Mouse (Mus musculus) heart, postnatal 0 days (tissue): Measurements from ENCODE around the gene Knl1. TPM values are rescaled to one million over a fixed set of nuclear protein-coding genes. Genes with fewer than 3 reads are reported as not detected.
A peak's percentile ranks its signal among the peaks of the same experiment; 100 is the strongest.

Experiments used
- ATAC-seq: fragments of 200-750 bp; cut with Nextera tagmentation; 2 replicates; pipeline ENCODE4 v1.8.0; 2017; ENCODE audit warnings: low read depth, moderate number of reproducible peaks, moderate library complexity; ENCODE audit not compliant: insufficient read depth
- DNase-seq: peaks from one replicate; pipeline ENCODE4 v3.0.0-alpha.2; 2016; ENCODE audit warnings: low spot score
- H3K27ac ChIP-seq: fragments of 300-500 bp; sonication (generic); 2 replicates; pipeline ENCODE4 v1.5.1; 2014; ENCODE audit warnings: low read depth, mild to moderate bottlenecking
- H3K27me3 ChIP-seq: fragments of 300-500 bp; sonication (generic); 2 replicates; pipeline ENCODE4 v1.6.1; 2014; ENCODE audit warnings: low read length, mixed read lengths; ENCODE audit not compliant: control insufficient read depth, insufficient read depth
- H3K36me3 ChIP-seq: fragments of 300-500 bp; sonication (generic); replicated peaks from 2 replicates; pipeline ENCODE4 v1.6.1; 2014; ENCODE audit warnings: low read length, mixed read lengths; ENCODE audit not compliant: control insufficient read depth, insufficient read depth
- H3K4me1 ChIP-seq: fragments of 300-500 bp; sonication (generic); 2 replicates; pipeline ENCODE4 v1.6.1; 2014; ENCODE audit warnings: antibody characterized with exemption; ENCODE audit not compliant: control insufficient read depth, insufficient read depth
- H3K4me2 ChIP-seq: fragments of 300-500 bp; sonication (generic); 2 replicates; pipeline ENCODE4 v1.6.1; 2014; ENCODE audit warnings: low read depth, mild to moderate bottlenecking, low read length, moderate library complexity
- H3K4me3 ChIP-seq: fragments of 300-500 bp; sonication (generic); 2 replicates; pipeline ENCODE4 v1.5.1; 2014; ENCODE audit warnings: low read depth, low read length
- H3K9ac ChIP-seq: fragments of 300-500 bp; sonication (generic); replicated peaks from 2 replicates; pipeline ENCODE4 v1.6.1; 2014; ENCODE audit warnings: low read depth, low read length, mixed read lengths
- H3K9me3 ChIP-seq: fragments of 300-500 bp; sonication (generic); replicated peaks from 2 replicates; pipeline ENCODE4 v1.6.1; 2016; ENCODE audit warnings: low read length; ENCODE audit not compliant: control insufficient read depth
- CTCF ChIP-seq: IDR thresholded peaks from 2 replicates; pipeline ENCODE4 v1.5.1; 2016; ENCODE audit warnings: antibody characterized with exemption, control low read depth, low read depth
- EP300 ChIP-seq: IDR thresholded peaks from 2 replicates; pipeline ENCODE4 v1.6.1; 2016; ENCODE audit warnings: antibody characterized with exemption, low read depth
- WGBS: fragments of 180-500 bp; shearing (Covaris S2); extraction: QIAGEN DNeasy Blood & Tissue Kit; methylation state at CpG from one replicate; pipeline ENCODE4 v1.1.7; 2014; 5-methylcytosine and 5-hydroxymethylcytosine counted together
- polyA plus RNA-seq: library from polyadenylated mRNA; unstranded; fragments of >200 nt; fragmentation: Nextera tagmentation; extraction: Ambion mirVana; gene quantifications from 2 replicates; pipeline ENCODE4 v1.2.1, GENCODE M21; 2015
- total RNA-seq: library from RNA; depleted of rRNA; stranded (reverse); fragments of >200 nt; gene quantifications from 2 replicates; pipeline ENCODE4 v1.2.3, GENCODE M21; 2014; ENCODE audit warnings: low replicate concordance

Gene Knl1
- total and polyA plus RNA-seq, 2 experiments from 2014 or later = 14.5 to 50.5 TPM

DNA sequence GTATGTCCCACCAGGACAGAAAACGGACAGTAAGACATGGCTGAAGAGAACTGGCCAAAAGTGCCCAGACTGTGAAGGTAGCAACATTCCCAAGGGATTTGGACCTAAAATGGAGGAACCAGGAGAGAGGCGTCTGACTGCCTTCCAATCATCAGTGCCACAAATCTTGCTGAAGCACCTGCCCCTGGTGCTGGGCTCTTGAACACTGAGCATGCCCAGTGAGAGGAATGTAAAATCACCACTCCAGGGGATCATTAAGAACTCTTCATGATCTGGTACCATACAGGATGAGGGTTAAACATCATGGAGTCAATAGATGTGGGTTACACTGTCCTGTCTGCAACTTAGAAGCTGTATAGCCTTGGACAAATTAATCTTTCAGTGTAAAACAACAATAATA is 1.8 kb upstream of the Knl1 start:
- no peak for DNase-seq
- Histone ChIP-seq H3K27me3 (no peaks in the 10 kb centered on the region), H3K4me3 (no peak overlapping the region), H3K36me3 (no peaks in the 10 kb centered on the region), H3K9me3 (no peaks in the 10 kb centered on the region), H3K9ac (no peak overlapping the region), H3K4me1 (peaks cover 7% of the 10 kb centered on the region; the same call in 1 of the 2 replicates), H3K4me2 (no peak overlapping the region), H3K27ac (no peak overlapping the region)
- TF ChIP-seq CTCF = no peak
- no peak for TF ChIP-seq EP300
- ATAC-seq = no peak
- WGBS = 70% methylated on average over 2 of the region's 2 CpGs

DNA sequence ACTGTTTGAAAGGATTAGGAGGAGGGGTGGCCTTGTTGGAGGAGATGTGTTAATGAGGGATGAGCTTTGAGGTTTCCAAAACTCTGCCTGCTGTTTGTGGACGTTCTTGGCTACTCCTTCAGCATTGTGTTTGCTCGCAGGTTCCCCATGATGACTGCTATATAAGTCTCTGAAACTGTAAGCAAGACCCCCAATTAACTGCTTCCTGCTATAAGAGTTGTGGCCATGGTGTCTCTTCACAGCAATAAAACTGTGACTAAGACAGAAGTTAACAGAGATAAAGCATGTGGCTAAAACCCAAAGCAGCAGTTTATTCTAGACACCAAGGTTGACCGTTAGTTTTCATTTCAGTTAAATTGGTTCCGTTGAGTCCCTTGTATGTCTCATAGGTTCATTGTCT is 930 bp downstream of the Knl1 start:
- TF ChIP-seq CTCF (no peak), EP300 (no peak)

DNA sequence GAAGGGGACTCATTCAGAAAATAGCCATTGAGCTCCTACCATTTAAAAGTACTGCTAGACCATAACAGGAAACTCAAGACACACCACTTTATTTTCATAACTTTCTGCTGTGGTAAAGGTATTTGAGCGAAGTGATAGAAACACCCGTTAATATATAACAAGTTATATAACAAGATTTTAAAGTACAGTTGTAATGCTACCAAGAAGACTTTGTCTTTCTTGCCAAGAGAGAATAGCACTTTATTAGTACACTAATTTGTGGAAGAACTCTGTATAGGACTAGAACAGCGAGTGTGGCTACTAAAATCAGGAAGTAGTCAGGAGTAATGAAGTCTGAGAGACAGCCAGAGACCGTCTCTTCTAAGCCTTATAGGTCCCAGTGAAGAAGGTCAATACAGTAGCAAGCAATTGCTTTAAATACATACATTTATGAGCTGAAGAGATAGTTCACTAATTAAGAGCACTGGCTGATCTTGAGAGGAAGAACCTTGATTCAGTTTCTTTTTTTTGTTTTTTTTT is 3.3 kb downstream of the Knl1 start:
- H3K4me3 ChIP-seq = no peak overlapping the region
- no peaks in the 10 kb centered on the region for H3K36me3 ChIP-seq
- TF ChIP-seq EP300 (no peak), CTCF (no peak)
- no peak for DNase-seq
- no peaks in the 10 kb centered on the region for H3K9me3 ChIP-seq
- H3K4me2 ChIP-seq = no peak overlapping the region
- peaks cover 7% of the 10 kb centered on the region; the same call in 1 of the 2 replicates for H3K4me1 ChIP-seq
- H3K27ac ChIP-seq = no peak overlapping the region
- no peak for ATAC-seq
- H3K9ac ChIP-seq = no peak overlapping the region
- WGBS = 82% methylated on average over 4 of the region's 4 CpGs
- no peaks in the 10 kb centered on the region for H3K27me3 ChIP-seq

More for the DNA sequence above, 930 bp downstream of the Knl1 start:
- Histone ChIP-seq H3K27ac (no peak overlapping the region), H3K27me3 (no peaks in the 10 kb centered on the region), H3K9ac (peak overlapping the region; percentile 68), H3K4me3 (peak overlapping the region; percentile 84), H3K4me1 (peaks cover 7% of the 10 kb centered on the region; the same call in 1 of the 2 replicates), H3K36me3 (no peaks in the 10 kb centered on the region), H3K4me2 (peak overlapping the region; percentile 69), H3K9me3 (no peaks in the 10 kb centered on the region)
- ATAC-seq = no peak
- DNase-seq = no peak
- 20% methylated on average over 4 of the region's 4 CpGs for WGBS

DNA sequence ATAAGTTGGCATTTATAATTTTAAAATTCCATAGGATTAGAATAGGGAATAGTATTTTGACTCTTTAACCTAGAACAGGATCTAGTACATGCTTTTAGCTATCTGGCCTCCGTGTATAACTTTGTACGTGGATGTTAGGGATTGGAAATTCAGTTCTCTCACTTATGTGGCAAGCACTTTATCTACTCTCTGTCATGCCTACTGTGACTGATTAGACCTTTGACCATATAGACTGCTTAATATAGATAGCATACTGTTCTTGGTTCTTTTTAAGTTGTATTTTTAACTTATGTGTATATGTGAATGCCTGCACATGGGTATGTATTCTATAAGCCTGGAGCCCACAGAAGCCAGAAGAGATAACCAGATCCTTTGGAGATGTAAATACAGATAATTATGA is 13.2 kb downstream of the Knl1 start:
- H3K4me3 ChIP-seq = no peak overlapping the region
- H3K36me3 ChIP-seq = peaks cover 14% of the 10 kb centered on the region
- H3K27ac ChIP-seq = no peak overlapping the region
- H3K9ac ChIP-seq = no peak overlapping the region
- no peak for ATAC-seq
- DNase-seq = no peak
- no peaks in the 10 kb centered on the region for H3K4me1 ChIP-seq
- H3K4me2 ChIP-seq = no peak overlapping the region
- H3K27me3 ChIP-seq = no peaks in the 10 kb centered on the region
- TF ChIP-seq EP300 = no peak
- TF ChIP-seq CTCF = no peak
- H3K9me3 ChIP-seq = no peaks in the 10 kb centered on the region
- WGBS = 93% methylated on average over 2 of the region's 2 CpGs

DNA sequence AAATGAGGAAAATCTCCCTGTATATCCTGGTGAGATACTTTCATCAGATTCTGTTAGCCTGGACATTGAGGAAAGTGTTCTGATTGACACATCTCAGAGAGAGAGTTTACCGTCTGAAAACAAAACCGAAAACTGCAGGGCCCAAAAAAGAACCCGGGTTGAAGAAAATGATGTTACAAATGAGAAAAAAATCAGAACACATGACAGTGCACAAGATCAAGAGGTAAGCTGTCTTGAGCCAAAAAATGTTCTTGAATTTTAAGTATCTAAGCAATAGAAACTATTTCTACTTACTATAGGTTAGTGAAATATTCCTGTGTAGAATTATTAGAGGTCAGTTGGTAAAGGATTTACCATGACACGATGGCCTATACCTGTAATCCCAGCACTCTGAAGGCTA is 25.5 kb downstream of the Knl1 start:
- ATAC-seq = no peak
- Histone ChIP-seq H3K27me3 (no peaks in the 10 kb centered on the region), H3K4me1 (no peaks in the 10 kb centered on the region), H3K36me3 (peaks cover 51% of the 10 kb centered on the region), H3K27ac (no peak overlapping the region), H3K4me3 (no peak overlapping the region), H3K9me3 (no peaks in the 10 kb centered on the region), H3K9ac (no peak overlapping the region), H3K4me2 (no peak overlapping the region)
- TF ChIP-seq EP300 = no peak
- TF ChIP-seq CTCF = no peak
- 92% methylated on average over 4 of the region's 4 CpGs for WGBS
- no peak for DNase-seq

DNA sequence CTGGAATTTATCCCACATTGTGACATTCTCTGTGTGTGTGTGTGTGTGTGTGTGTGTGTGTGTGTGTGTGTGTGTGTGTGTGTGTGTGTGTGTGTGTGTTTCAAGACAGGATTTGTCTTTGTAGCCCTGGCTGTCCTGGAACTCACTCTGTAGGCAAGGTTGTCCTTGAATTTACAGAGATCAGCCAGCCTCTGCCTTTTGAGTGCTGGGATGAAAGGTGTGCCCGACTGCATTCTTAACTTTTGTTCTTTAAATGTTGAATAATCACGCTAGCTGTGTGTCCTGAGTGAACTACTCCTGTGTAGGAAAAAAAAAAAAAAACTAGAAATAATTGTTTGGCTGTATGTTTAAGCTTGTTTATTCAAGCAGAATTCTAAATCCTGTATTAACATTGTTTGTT is 39.2 kb downstream of the Knl1 start:
- Histone ChIP-seq H3K27me3 (no peaks in the 10 kb centered on the region), H3K4me1 (no peaks in the 10 kb centered on the region), H3K4me2 (no peak overlapping the region), H3K27ac (no peak overlapping the region), H3K9me3 (no peaks in the 10 kb centered on the region), H3K9ac (no peak overlapping the region), H3K36me3 (peaks cover 49% of the 10 kb centered on the region), H3K4me3 (no peak overlapping the region)
- no peak for DNase-seq
- WGBS = 91% methylated on average over 2 of the region's 2 CpGs
- ATAC-seq = no peak
- TF ChIP-seq EP300 (no peak), CTCF (no peak)
